Mouse (Mus musculus) megakaryocyte, adult 5-6 weeks (primary cell): ENCODE measurements around the gene Daam2. TPM values are rescaled to one million over a fixed set of nuclear protein-coding genes. Genes with fewer than 3 reads are reported as not detected.

ENCODE experiments used
- ATAC-seq: 2 replicates; pipeline ENCODE4 v1.8.0; 2016; ENCODE audit warnings: mild to moderate bottlenecking, inconsistent platforms; ENCODE audit not compliant: poor library complexity, severe bottlenecking
- total RNA-seq, 2 experiments: library from RNA; stranded (forward) in 1 of 2; stranded (reverse) in 1 of 2; fragments of 153-499, 151-499 nt in 1 of 2; fragments of 221-1000, 200-1000 nt in 1 of 2; gene quantifications; 2 replicates each; pipeline versions ENCODE4 v1.2.3 to v1.2.4; 2015 to 2017

Gene Daam2
- total RNA-seq, 2 experiments from 2014 or later: 0.04 TPM; not detected in 1

- no peak for ATAC-seq
Observed at GRCm38 (mm10) chr17:49534267-49534719, 29.9 kb downstream of the Daam2 start.

- ATAC-seq: no peak
Observed at GRCm38 (mm10) chr17:49531661-49532060, 32.5 kb downstream of the Daam2 start.

GRCm38 (mm10) chr17:49530215-49530614 lies 33.9 kb downstream of the Daam2 start:
- ATAC-seq: no peak

GRCm38 (mm10) chr17:49528503-49529205 lies 35.5 kb downstream of the Daam2 start:
- ATAC-seq: no peak

- ATAC-seq: no peak
Observed at GRCm38 (mm10) chr17:49528033-49528432, 36.1 kb downstream of the Daam2 start.

GRCm38 (mm10) chr17:49526566-49526965 lies 37.6 kb downstream of the Daam2 start:
- no peak for ATAC-seq

- ATAC-seq: no peak
Observed at GRCm38 (mm10) chr17:49525911-49526310, 38.2 kb downstream of the Daam2 start.

- no peak for ATAC-seq
Observed at GRCm38 (mm10) chr17:49524584-49524983, 39.6 kb downstream of the Daam2 start.

- ATAC-seq: no peak
Observed at GRCm38 (mm10) chr17:49522435-49522834, 41.7 kb downstream of the Daam2 start.

GRCm38 (mm10) chr17:49522002-49522401 lies 42.1 kb downstream of the Daam2 start:
- ATAC-seq: no peak

GRCm38 (mm10) chr17:49520674-49521073 lies 43.5 kb downstream of the Daam2 start:
- no peak for ATAC-seq

- no peak for ATAC-seq
Observed at GRCm38 (mm10) chr17:49519576-49520247, 44.4 kb downstream of the Daam2 start.

GRCm38 (mm10) chr17:49517091-49517490 lies 47.1 kb downstream of the Daam2 start:
- ATAC-seq: no peak

GRCm38 (mm10) chr17:49515678-49516077 lies 48.5 kb downstream of the Daam2 start:
- no peak for ATAC-seq

- no peak for ATAC-seq
Observed at GRCm38 (mm10) chr17:49515141-49515540, 49.0 kb downstream of the Daam2 start.

GRCm38 (mm10) chr17:49512671-49513085 lies 51.5 kb downstream of the Daam2 start:
- no peak for ATAC-seq

- ATAC-seq: no peak
Observed at GRCm38 (mm10) chr17:49509431-49509830, 54.7 kb downstream of the Daam2 start.

GRCm38 (mm10) chr17:49503246-49503900 lies 60.8 kb downstream of the Daam2 start:
- ATAC-seq: no peak

GRCm38 (mm10) chr17:49500234-49500633 lies 63.9 kb downstream of the Daam2 start:
- ATAC-seq: no peak

- no peak for ATAC-seq
Observed at GRCm38 (mm10) chr17:49499635-49500034, 64.5 kb downstream of the Daam2 start.

- no peak for ATAC-seq
Observed at GRCm38 (mm10) chr17:49498169-49498568, 66.0 kb downstream of the Daam2 start.

- no peak for ATAC-seq
Observed at GRCm38 (mm10) chr17:49493276-49493675, 70.9 kb downstream of the Daam2 start.
